Mouse (Mus musculus): ENCODE results near the gene Dbp. TPM values are rescaled to one million over a fixed set of nuclear protein-coding genes. Genes with fewer than 3 reads are reported as not detected.

The Dbp gene
- polyA plus RNA-seq, 1 experiment from 2014 or later = 4.4 TPM

GRCm38 (mm10) chr7:45707375-45707967, 2.6 kb downstream of the Dbp start:
- Histone ChIP-seq H3K4me2 (peak overlapping the region; percentile 99), H3K9me3 (no peaks in the 10 kb centered on the region), H3K27me3 (replicated peaks) (no peaks in the 10 kb centered on the region), H3K36me3 (peaks cover 19% of the 10 kb centered on the region), H3K4me1 (peaks cover 57% of the 10 kb centered on the region), H3K9ac (0 out of 2 replicates have a peak overlapping the region, but pooled peaks have one; percentile 5), H3K27ac (peak overlapping the region; percentile 95), H3K4me3 (replicated peaks) (peak overlapping the region; percentile 69)
- WGBS = under 1% methylated on average over 27 of the region's 27 CpGs
- ATAC-seq (ENCODE audit: insufficient read depth, low FRiP score, low read depth) = peak; percentile 12; the same call in 1 of the 2 replicates

GRCm38 (mm10) chr7:45708221-45708761, 3.4 kb downstream of the Dbp start:
- Histone ChIP-seq H3K36me3 (peaks cover 27% of the 10 kb centered on the region), H3K4me2 (peak overlapping the region; percentile 99), H3K4me1 (peaks cover 64% of the 10 kb centered on the region), H3K9me3 (no peaks in the 10 kb centered on the region), H3K9ac (no peak overlapping the region), H3K27ac (peak overlapping the region; percentile 95; the same call in 1 of the 2 replicates), H3K27me3 (replicated peaks) (no peaks in the 10 kb centered on the region), H3K4me3 (replicated peaks) (peak overlapping the region; percentile 69; the same call in 1 of the 2 replicates)
- ATAC-seq (ENCODE audit: insufficient read depth, low FRiP score, low read depth) = no peak
- 27% methylated on average over 13 of the region's 13 CpGs for WGBS

GRCm38 (mm10) chr7:45709036-45709435, 4.1 kb downstream of the Dbp start:
- H3K36me3 ChIP-seq = peaks cover 31% of the 10 kb centered on the region
- H3K9me3 ChIP-seq = no peaks in the 10 kb centered on the region
- H3K27ac ChIP-seq = no peak overlapping the region
- H3K4me2 ChIP-seq = no peak overlapping the region
- no peaks in the 10 kb centered on the region for H3K27me3 ChIP-seq (replicated peaks)
- no peak overlapping the region for H3K9ac ChIP-seq
- H3K4me3 ChIP-seq (replicated peaks) = no peak overlapping the region
- WGBS = 36% methylated on average over 6 of the region's 6 CpGs
- peaks cover 65% of the 10 kb centered on the region for H3K4me1 ChIP-seq
- ATAC-seq (ENCODE audit: insufficient read depth, low FRiP score, low read depth) = no peak

GRCm38 (mm10) chr7:45709677-45710355, 4.9 kb downstream of the Dbp start:
- Histone ChIP-seq H3K9me3 (no peaks in the 10 kb centered on the region), H3K27ac (no peak overlapping the region; the same call in 1 of the 2 replicates), H3K4me3 (replicated peaks) (no peak overlapping the region), H3K27me3 (replicated peaks) (no peaks in the 10 kb centered on the region), H3K36me3 (peaks cover 31% of the 10 kb centered on the region), H3K9ac (no peak overlapping the region), H3K4me2 (no peak overlapping the region), H3K4me1 (peaks cover 69% of the 10 kb centered on the region)
- WGBS = 72% methylated on average over 14 of the region's 14 CpGs
- no peak for ATAC-seq (ENCODE audit: insufficient read depth, low FRiP score, low read depth)

- H3K9me3 ChIP-seq = no peaks in the 10 kb centered on the region
- no peak overlapping the region; the same call in 1 of the 2 replicates for H3K27ac ChIP-seq
- whole genome bisulfite sequencing = 89% methylated on average over 20 of the region's 20 CpGs
- peaks cover 31% of the 10 kb centered on the region for H3K36me3 ChIP-seq
- no peak overlapping the region for H3K4me3 ChIP-seq (replicated peaks)
- no peak overlapping the region for H3K9ac ChIP-seq
- H3K4me2 ChIP-seq = no peak overlapping the region
- no peaks in the 10 kb centered on the region for H3K27me3 ChIP-seq (replicated peaks)
- no peak for ATAC-seq (ENCODE audit: insufficient read depth, low FRiP score, low read depth)
- H3K4me1 ChIP-seq = peaks cover 67% of the 10 kb centered on the region
Observed at GRCm38 (mm10) chr7:45710477-45711191, 5.7 kb downstream of the Dbp start.

GRCm38 (mm10) chr7:45711316-45712021, 6.6 kb downstream of the Dbp start:
- Histone ChIP-seq H3K27ac (no peak overlapping the region), H3K9ac (no peak overlapping the region), H3K9me3 (no peaks in the 10 kb centered on the region), H3K4me2 (peak overlapping the region; percentile 26; the same call in 1 of the 2 replicates), H3K4me3 (replicated peaks) (no peak overlapping the region), H3K27me3 (replicated peaks) (no peaks in the 10 kb centered on the region), H3K36me3 (peaks cover 31% of the 10 kb centered on the region), H3K4me1 (peaks cover 67% of the 10 kb centered on the region)
- ATAC-seq (ENCODE audit: insufficient read depth, low FRiP score, low read depth) = no peak
- 89% methylated on average over 24 of the region's 24 CpGs for WGBS

GRCm38 (mm10) chr7:45712022-45712757, 7.3 kb downstream of the Dbp start:
- H3K36me3 ChIP-seq = peaks cover 31% of the 10 kb centered on the region
- ATAC-seq (ENCODE audit: insufficient read depth, low FRiP score, low read depth) = peak; percentile 23
- no peak overlapping the region for H3K4me3 ChIP-seq (replicated peaks)
- peaks cover 66% of the 10 kb centered on the region for H3K4me1 ChIP-seq
- no peak overlapping the region for H3K9ac ChIP-seq
- H3K27ac ChIP-seq = peak overlapping the region; percentile 94
- H3K9me3 ChIP-seq = no peaks in the 10 kb centered on the region
- 83% methylated on average over 21 of the region's 21 CpGs for WGBS
- peak overlapping the region; percentile 26 for H3K4me2 ChIP-seq
- no peaks in the 10 kb centered on the region for H3K27me3 ChIP-seq (replicated peaks)

- H3K27ac ChIP-seq = peak overlapping the region; percentile 94
- no peak for ATAC-seq (ENCODE audit: insufficient read depth, low FRiP score, low read depth)
- H3K9me3 ChIP-seq = no peaks in the 10 kb centered on the region
- WGBS = 87% methylated on average over 16 of the region's 16 CpGs
- no peak overlapping the region for H3K4me3 ChIP-seq (replicated peaks)
- no peak overlapping the region for H3K9ac ChIP-seq
- no peaks in the 10 kb centered on the region for H3K27me3 ChIP-seq (replicated peaks)
- peak overlapping the region; percentile 76 for H3K4me2 ChIP-seq
- peaks cover 31% of the 10 kb centered on the region for H3K36me3 ChIP-seq
- H3K4me1 ChIP-seq = peaks cover 55% of the 10 kb centered on the region
Observed at GRCm38 (mm10) chr7:45713396-45713795, 8.5 kb downstream of the Dbp start.

- 71% methylated on average over 6 of the region's 6 CpGs for WGBS
- Histone ChIP-seq H3K27me3 (replicated peaks) (no peaks in the 10 kb centered on the region), H3K4me1 (peaks cover 52% of the 10 kb centered on the region), H3K4me3 (replicated peaks) (peak overlapping the region; percentile 92), H3K4me2 (peak overlapping the region; percentile 76), H3K27ac (peak overlapping the region; percentile 94), H3K9me3 (no peaks in the 10 kb centered on the region), H3K36me3 (peaks cover 31% of the 10 kb centered on the region), H3K9ac (0 out of 2 replicates have a peak overlapping the region, but pooled peaks have one; percentile 68)
- ATAC-seq (ENCODE audit: insufficient read depth, low FRiP score, low read depth) = no peak
Observed at GRCm38 (mm10) chr7:45713881-45714520, 9.1 kb downstream of the Dbp start.

GRCm38 (mm10) chr7:45714630-45715089, 9.8 kb downstream of the Dbp start:
- Histone ChIP-seq H3K4me1 (peaks cover 56% of the 10 kb centered on the region), H3K9ac (peak overlapping the region; percentile 68; the same call in 1 of the 2 replicates), H3K27me3 (replicated peaks) (no peaks in the 10 kb centered on the region), H3K4me2 (peak overlapping the region; percentile 76), H3K9me3 (no peaks in the 10 kb centered on the region), H3K4me3 (replicated peaks) (peak overlapping the region; percentile 92), H3K27ac (peak overlapping the region; percentile 94), H3K36me3 (peaks cover 31% of the 10 kb centered on the region)
- peak; percentile 70 for ATAC-seq (ENCODE audit: insufficient read depth, low FRiP score, low read depth)
- WGBS = 10% methylated on average over 14 of the region's 14 CpGs

Measured in stomach, embryonic 15.5 days (tissue).